Mouse (Mus musculus): ENCODE measurements around the gene Gm42674. TPM values are rescaled to one million over a fixed set of nuclear protein-coding genes. Genes with fewer than 3 reads are reported as not detected.

The Gm42674 gene
- polyA plus RNA-seq, 1 experiment from 2014 or later = not detected

- Histone ChIP-seq H3K4me2 (no peak overlapping the region), H3K4me3 (ENCODE audit: low read depth, low read length) (no peak overlapping the region), H3K9me3 (replicated peaks; ENCODE audit: control insufficient read depth, low read length) (no peaks in the 10 kb centered on the region), H3K27ac (ENCODE audit: low read depth, low read length) (no peak overlapping the region), H3K4me1 (ENCODE audit: control insufficient read depth, insufficient read depth, low read length) (0 out of 2 replicates have a peak, but pooled peaks cover 5% of the 10 kb centered on the region), H3K36me3 (ENCODE audit: control insufficient read depth, insufficient read depth, low read length) (no peaks in the 10 kb centered on the region), H3K27me3 (ENCODE audit: control insufficient read depth, insufficient read depth, low read length) (0 out of 2 replicates have a peak, but pooled peaks cover 3% of the 10 kb centered on the region), H3K9ac (ENCODE audit: low read depth, low read length) (no peak overlapping the region)
- ATAC-seq (replicated peaks; ENCODE audit: insufficient number of reproducible peaks, low FRiP score, low TSS enrichment) = no peak
Measured at GRCm38 (mm10) chr3:90609102-90609501, 7.4 kb downstream of the Gm42674 start.

DNA sequence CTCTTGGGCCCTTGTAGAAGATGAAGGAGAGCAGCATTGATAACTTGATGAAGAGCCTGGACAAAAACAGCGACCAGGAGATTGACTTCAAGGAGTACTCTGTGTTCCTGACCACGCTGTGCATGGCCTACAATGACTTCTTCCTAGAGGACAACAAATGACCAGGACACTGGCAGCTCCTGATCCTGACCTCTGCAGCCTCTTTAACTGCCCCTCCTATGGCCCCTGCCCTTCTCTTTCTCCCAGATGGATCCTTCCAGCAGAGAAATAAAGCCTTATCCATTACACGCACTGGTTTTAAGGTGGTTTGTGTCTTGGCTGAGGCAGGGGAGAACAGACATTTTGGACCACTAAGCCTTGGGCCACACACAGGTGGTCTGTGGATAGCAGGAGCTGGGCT, 9.8 kb downstream of the Gm42674 start:
- Histone ChIP-seq H3K27me3 (ENCODE audit: control insufficient read depth, insufficient read depth, low read length) (0 out of 2 replicates have a peak, but pooled peaks cover 3% of the 10 kb centered on the region), H3K9ac (ENCODE audit: low read depth, low read length) (no peak overlapping the region), H3K4me2 (no peak overlapping the region), H3K4me3 (ENCODE audit: low read depth, low read length) (no peak overlapping the region), H3K4me1 (ENCODE audit: control insufficient read depth, insufficient read depth, low read length) (0 out of 2 replicates have a peak, but pooled peaks cover 5% of the 10 kb centered on the region), H3K9me3 (replicated peaks; ENCODE audit: control insufficient read depth, low read length) (no peaks in the 10 kb centered on the region), H3K36me3 (ENCODE audit: control insufficient read depth, insufficient read depth, low read length) (no peaks in the 10 kb centered on the region), H3K27ac (ENCODE audit: low read depth, low read length) (no peak overlapping the region)
- ATAC-seq (replicated peaks; ENCODE audit: insufficient number of reproducible peaks, low FRiP score, low TSS enrichment) = no peak
- WGBS (ENCODE audit: insufficient replicate concordance) = 76% methylated on average over 3 of the region's 3 CpGs

DNA sequence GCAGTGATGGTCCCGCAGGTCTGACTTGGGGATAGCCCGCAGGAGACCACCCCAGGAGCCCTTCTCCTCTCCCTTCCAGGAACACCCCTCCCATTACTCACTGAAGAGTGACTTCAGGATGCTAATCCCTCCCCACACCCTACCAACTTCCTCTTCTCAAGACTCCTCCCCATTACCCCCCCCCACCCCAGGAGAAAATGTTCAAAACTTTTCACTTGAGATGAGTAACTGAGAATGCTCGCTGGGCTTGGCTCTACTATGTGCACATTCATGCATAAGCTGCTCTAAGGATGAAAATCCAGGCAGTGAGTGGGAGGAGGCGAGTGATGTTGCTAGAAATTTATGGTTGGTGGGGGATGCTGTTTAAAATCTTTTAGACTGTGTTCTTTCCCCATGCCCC, 10.4 kb downstream of the Gm42674 start:
- ATAC-seq (replicated peaks; ENCODE audit: insufficient number of reproducible peaks, low FRiP score, low TSS enrichment) = no peak
- Histone ChIP-seq H3K36me3 (ENCODE audit: control insufficient read depth, insufficient read depth, low read length) (no peaks in the 10 kb centered on the region), H3K9ac (ENCODE audit: low read depth, low read length) (no peak overlapping the region), H3K27me3 (ENCODE audit: control insufficient read depth, insufficient read depth, low read length) (0 out of 2 replicates have a peak, but pooled peaks cover 3% of the 10 kb centered on the region), H3K4me1 (ENCODE audit: control insufficient read depth, insufficient read depth, low read length) (0 out of 2 replicates have a peak, but pooled peaks cover 5% of the 10 kb centered on the region), H3K4me3 (ENCODE audit: low read depth, low read length) (no peak overlapping the region), H3K4me2 (no peak overlapping the region), H3K27ac (ENCODE audit: low read depth, low read length) (no peak overlapping the region), H3K9me3 (replicated peaks; ENCODE audit: control insufficient read depth, low read length) (no peaks in the 10 kb centered on the region)
- 49% methylated on average over 4 of the region's 4 CpGs for WGBS (ENCODE audit: insufficient replicate concordance)

- H3K9me3 ChIP-seq (replicated peaks; ENCODE audit: control insufficient read depth, low read length) = no peaks in the 10 kb centered on the region
- no peaks in the 10 kb centered on the region for H3K36me3 ChIP-seq (ENCODE audit: control insufficient read depth, insufficient read depth, low read length)
- WGBS (ENCODE audit: insufficient replicate concordance) = 0% methylated on average over 23 of the region's 23 CpGs
- peak within 1 kb of the TSS; percentile 43 for H3K4me3 ChIP-seq (ENCODE audit: low read depth, low read length)
- H3K9ac ChIP-seq (ENCODE audit: low read depth, low read length) = peak within 1 kb of the TSS; percentile 12; the same call in 1 of the 2 replicates
- no peak; the same call in 1 of the 2 replicates for ATAC-seq (replicated peaks; ENCODE audit: insufficient number of reproducible peaks, low FRiP score, low TSS enrichment)
- 0 out of 2 replicates have a peak, but pooled peaks cover 3% of the 10 kb centered on the region for H3K27me3 ChIP-seq (ENCODE audit: control insufficient read depth, insufficient read depth, low read length)
- 0 out of 2 replicates have a peak, but pooled peaks cover 5% of the 10 kb centered on the region for H3K4me1 ChIP-seq (ENCODE audit: control insufficient read depth, insufficient read depth, low read length)
- no peak within 1 kb of the TSS for H3K27ac ChIP-seq (ENCODE audit: low read depth, low read length)
- H3K4me2 ChIP-seq = peak within 1 kb of the TSS; percentile 77
Measured at GRCm38 (mm10) chr3:90612728-90613291, 11.1 kb downstream of the Gm42674 start, which contains the start of gene S100a6. Gene S100a6 (plus strand): TSS chr3:90612882.

GRCm38 (mm10) chr3:90613461-90614147, 11.9 kb downstream of the Gm42674 start:
- no peaks in the 10 kb centered on the region for H3K36me3 ChIP-seq (ENCODE audit: control insufficient read depth, insufficient read depth, low read length)
- peak overlapping the region; percentile 77 for H3K4me2 ChIP-seq
- H3K9ac ChIP-seq (ENCODE audit: low read depth, low read length) = no peak overlapping the region
- no peaks in the 10 kb centered on the region for H3K27me3 ChIP-seq (ENCODE audit: control insufficient read depth, insufficient read depth, low read length)
- no peak overlapping the region for H3K4me3 ChIP-seq (ENCODE audit: low read depth, low read length)
- ATAC-seq (replicated peaks; ENCODE audit: insufficient number of reproducible peaks, low FRiP score, low TSS enrichment) = no peak
- 0 out of 2 replicates have a peak, but pooled peaks cover 5% of the 10 kb centered on the region for H3K4me1 ChIP-seq (ENCODE audit: control insufficient read depth, insufficient read depth, low read length)
- H3K9me3 ChIP-seq (replicated peaks; ENCODE audit: control insufficient read depth, low read length) = no peaks in the 10 kb centered on the region
- WGBS (ENCODE audit: insufficient replicate concordance) = 49% methylated on average over 7 of the region's 7 CpGs
- no peak overlapping the region for H3K27ac ChIP-seq (ENCODE audit: low read depth, low read length)

- H3K9ac ChIP-seq (ENCODE audit: low read depth, low read length) = no peak overlapping the region
- no peaks in the 10 kb centered on the region for H3K27me3 ChIP-seq (ENCODE audit: control insufficient read depth, insufficient read depth, low read length)
- no peak overlapping the region for H3K4me3 ChIP-seq (ENCODE audit: low read depth, low read length)
- no peaks in the 10 kb centered on the region for H3K9me3 ChIP-seq (replicated peaks; ENCODE audit: control insufficient read depth, low read length)
- no peaks in the 10 kb centered on the region for H3K36me3 ChIP-seq (ENCODE audit: control insufficient read depth, insufficient read depth, low read length)
- WGBS (ENCODE audit: insufficient replicate concordance) = 77% methylated on average over 6 of the region's 6 CpGs
- H3K4me1 ChIP-seq (ENCODE audit: control insufficient read depth, insufficient read depth, low read length) = 0 out of 2 replicates have a peak, but pooled peaks cover 5% of the 10 kb centered on the region
- H3K27ac ChIP-seq (ENCODE audit: low read depth, low read length) = no peak overlapping the region
- no peak overlapping the region for H3K4me2 ChIP-seq
- no peak for ATAC-seq (replicated peaks; ENCODE audit: insufficient number of reproducible peaks, low FRiP score, low TSS enrichment)
Measured at GRCm38 (mm10) chr3:90614148-90614530, 12.4 kb downstream of the Gm42674 start.

DNA sequence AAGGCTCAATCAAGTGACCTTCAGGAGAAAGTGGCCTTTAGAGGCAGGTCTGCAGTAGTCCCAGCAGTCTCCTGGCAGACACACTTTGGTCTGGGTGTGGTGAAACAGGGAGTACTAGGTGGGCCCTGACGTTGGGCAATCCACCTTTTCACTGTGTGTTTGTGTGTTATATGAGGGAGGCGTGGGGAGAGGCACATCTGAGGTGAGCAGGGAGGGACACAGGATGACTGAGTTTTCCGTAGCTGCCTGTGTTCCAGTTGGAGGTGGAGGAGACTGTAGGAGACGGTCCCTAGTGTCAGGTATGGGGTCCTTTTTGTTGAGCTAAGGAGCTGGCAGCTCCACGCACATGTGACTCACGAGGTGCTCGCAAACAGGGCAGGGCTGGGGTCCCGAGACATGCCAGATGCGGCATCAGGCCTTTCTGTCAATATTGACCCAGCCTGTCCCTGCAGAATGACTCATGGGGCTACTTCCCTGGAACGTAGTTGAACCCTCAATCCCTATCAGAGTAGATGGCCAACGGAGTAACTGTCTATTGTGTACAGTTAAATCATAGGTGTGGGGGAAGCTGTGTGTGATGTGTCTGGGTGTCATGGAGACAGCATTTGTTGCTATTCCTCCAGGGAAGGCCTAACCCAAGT, 13.0 kb downstream of the Gm42674 start:
- WGBS (ENCODE audit: insufficient replicate concordance) = 71% methylated on average over 11 of the region's 11 CpGs
- Histone ChIP-seq H3K27ac (ENCODE audit: low read depth, low read length) (no peak overlapping the region), H3K36me3 (ENCODE audit: control insufficient read depth, insufficient read depth, low read length) (no peaks in the 10 kb centered on the region), H3K4me3 (ENCODE audit: low read depth, low read length) (no peak overlapping the region), H3K9ac (ENCODE audit: low read depth, low read length) (no peak overlapping the region), H3K4me2 (no peak overlapping the region), H3K4me1 (ENCODE audit: control insufficient read depth, insufficient read depth, low read length) (0 out of 2 replicates have a peak, but pooled peaks cover 5% of the 10 kb centered on the region), H3K27me3 (ENCODE audit: control insufficient read depth, insufficient read depth, low read length) (no peaks in the 10 kb centered on the region), H3K9me3 (replicated peaks; ENCODE audit: control insufficient read depth, low read length) (no peaks in the 10 kb centered on the region)
- no peak for ATAC-seq (replicated peaks; ENCODE audit: insufficient number of reproducible peaks, low FRiP score, low TSS enrichment)

- ATAC-seq (replicated peaks; ENCODE audit: insufficient number of reproducible peaks, low FRiP score, low TSS enrichment) = 0 out of 2 replicates have a peak, but pooled peaks have one; percentile 39
- WGBS (ENCODE audit: insufficient replicate concordance) = 9% methylated on average over 7 of the region's 7 CpGs
- H3K4me2 ChIP-seq = no peak overlapping the region
- H3K36me3 ChIP-seq (ENCODE audit: control insufficient read depth, insufficient read depth, low read length) = no peaks in the 10 kb centered on the region
- H3K9me3 ChIP-seq (replicated peaks; ENCODE audit: control insufficient read depth, low read length) = no peaks in the 10 kb centered on the region
- H3K27me3 ChIP-seq (ENCODE audit: control insufficient read depth, insufficient read depth, low read length) = no peaks in the 10 kb centered on the region
- H3K4me3 ChIP-seq (ENCODE audit: low read depth, low read length) = no peak overlapping the region
- 0 out of 2 replicates have a peak, but pooled peaks cover 5% of the 10 kb centered on the region for H3K4me1 ChIP-seq (ENCODE audit: control insufficient read depth, insufficient read depth, low read length)
- H3K27ac ChIP-seq (ENCODE audit: low read depth, low read length) = no peak overlapping the region
- no peak overlapping the region for H3K9ac ChIP-seq (ENCODE audit: low read depth, low read length)
Measured at GRCm38 (mm10) chr3:90615415-90615814, 13.7 kb downstream of the Gm42674 start.
